Mouse (Mus musculus) intestine, embryonic 14.5 days (tissue): ENCODE data around the gene Lamtor2. TPM values are rescaled to one million over a fixed set of nuclear protein-coding genes. Genes with fewer than 3 reads are reported as not detected.
A peak's percentile ranks its signal among the peaks of the same experiment; 100 is the strongest.

Experiments
- ATAC-seq: fragments of 200-750 bp; cut with Nextera tagmentation; replicated peaks from 2 replicates; pipeline ENCODE4 v1.8.0; 2017; ENCODE audit warnings: low read depth, moderate number of reproducible peaks, moderate TSS enrichment, moderate library complexity; ENCODE audit not compliant: low FRiP score, low TSS enrichment
- DNase-seq: peaks from one replicate; pipeline ENCODE4 v3.0.0-alpha.2; 2018; ENCODE audit warnings: low spot score
- H3K27ac ChIP-seq: fragments of 300-500 bp; sonication (generic); 2 replicates; pipeline ENCODE4 v1.5.1; 2014; ENCODE audit warnings: low read depth, mild to moderate bottlenecking, control low read depth
- H3K27me3 ChIP-seq: fragments of 300-500 bp; sonication (generic); replicated peaks from 2 replicates; pipeline ENCODE4 v1.6.1; 2014; ENCODE audit warnings: low read length, control low read depth; ENCODE audit not compliant: control insufficient read depth, insufficient read depth
- H3K36me3 ChIP-seq: fragments of 300-500 bp; sonication (generic); 2 replicates; pipeline ENCODE4 v1.6.1; 2014; ENCODE audit warnings: low read length, control low read depth; ENCODE audit not compliant: control insufficient read depth, insufficient read depth
- H3K4me1 ChIP-seq: fragments of 300-500 bp; sonication (generic); replicated peaks from 2 replicates; pipeline ENCODE4 v1.6.1; 2014; ENCODE audit warnings: low read length, control low read depth, mixed read lengths; ENCODE audit not compliant: control insufficient read depth, insufficient read depth
- H3K4me2 ChIP-seq: fragments of 300-500 bp; sonication (generic); 2 replicates; pipeline ENCODE4 v1.6.1; 2014; ENCODE audit warnings: low read length
- H3K4me3 ChIP-seq: fragments of 300-500 bp; sonication (generic); 2 replicates; pipeline ENCODE4 v1.5.1; 2014; ENCODE audit warnings: low read depth, low read length, control low read depth, mixed read lengths
- H3K9ac ChIP-seq: fragments of 300-500 bp; sonication (generic); 2 replicates; pipeline ENCODE4 v1.6.1; 2014; ENCODE audit warnings: mild to moderate bottlenecking, low read length
- H3K9me3 ChIP-seq: fragments of 300-500 bp; sonication (generic); 2 replicates; pipeline ENCODE4 v1.6.1; 2016; ENCODE audit warnings: low read length, control low read depth; ENCODE audit not compliant: control insufficient read depth
- WGBS: fragments of 180-500 bp; shearing (Covaris S2); extraction: QIAGEN DNeasy Blood & Tissue Kit; methylation state at CpG from one replicate; pipeline ENCODE4 v1.1.7; 2014; 5-methylcytosine and 5-hydroxymethylcytosine counted together
- microRNA counts: library from miRNA; unstranded; fragments of <30 nt; microRNA quantifications from one replicate; lab custom pipeline; 2016
- microRNA-seq: library from miRNA; unstranded; fragments of <30 nt; microRNA quantifications from one replicate; pipeline ENCODE4, GENCODE M21; 2016
- polyA plus RNA-seq: library from polyadenylated mRNA; unstranded; fragments of >200 nt; fragmentation: Nextera tagmentation; extraction: Ambion mirVana; gene quantifications from 2 replicates; pipeline ENCODE4 v1.2.1, GENCODE M21; 2014

Gene Lamtor2
- polyA plus RNA-seq, 1 experiment from 2014 or later, result 98.9 TPM

- no peaks in the 10 kb centered on the region for H3K27me3 ChIP-seq
- under 1% methylated on average over 55 of the region's 55 CpGs for whole genome bisulfite sequencing
- ATAC-seq, result peak; percentile 87
- H3K4me2 ChIP-seq, result peak overlapping the region; percentile 97
- peak overlapping the region; percentile 70 for H3K4me3 ChIP-seq
- H3K9me3 ChIP-seq, result no peaks in the 10 kb centered on the region
- no peaks in the 10 kb centered on the region for H3K36me3 ChIP-seq
- peak overlapping the region; percentile 62 for H3K27ac ChIP-seq
- H3K4me1 ChIP-seq, result peaks cover 21% of the 10 kb centered on the region
- DNase-seq, result peak; percentile 85
- H3K9ac ChIP-seq, result peak overlapping the region; percentile 76
These were observed 50.0 kb downstream of the Lamtor2 start for GRCm38 (mm10) chr3:88502641-88503504.

- H3K36me3 ChIP-seq, result no peaks in the 10 kb centered on the region
- DNase-seq (peak; percentile 65), ATAC-seq (no peak)
- H3K9me3 ChIP-seq, result no peaks in the 10 kb centered on the region
- peak overlapping the region; percentile 97 for H3K4me2 ChIP-seq
- peaks cover 21% of the 10 kb centered on the region for H3K4me1 ChIP-seq
- H3K27ac ChIP-seq, result peak overlapping the region; percentile 62
- WGBS, result 23% methylated on average over 11 of the region's 11 CpGs
- H3K27me3 ChIP-seq, result no peaks in the 10 kb centered on the region
- H3K4me3 ChIP-seq, result peak overlapping the region; percentile 70
- peak overlapping the region; percentile 76 for H3K9ac ChIP-seq
These were observed 50.8 kb downstream of the Lamtor2 start for GRCm38 (mm10) chr3:88502031-88502571.

DNA sequence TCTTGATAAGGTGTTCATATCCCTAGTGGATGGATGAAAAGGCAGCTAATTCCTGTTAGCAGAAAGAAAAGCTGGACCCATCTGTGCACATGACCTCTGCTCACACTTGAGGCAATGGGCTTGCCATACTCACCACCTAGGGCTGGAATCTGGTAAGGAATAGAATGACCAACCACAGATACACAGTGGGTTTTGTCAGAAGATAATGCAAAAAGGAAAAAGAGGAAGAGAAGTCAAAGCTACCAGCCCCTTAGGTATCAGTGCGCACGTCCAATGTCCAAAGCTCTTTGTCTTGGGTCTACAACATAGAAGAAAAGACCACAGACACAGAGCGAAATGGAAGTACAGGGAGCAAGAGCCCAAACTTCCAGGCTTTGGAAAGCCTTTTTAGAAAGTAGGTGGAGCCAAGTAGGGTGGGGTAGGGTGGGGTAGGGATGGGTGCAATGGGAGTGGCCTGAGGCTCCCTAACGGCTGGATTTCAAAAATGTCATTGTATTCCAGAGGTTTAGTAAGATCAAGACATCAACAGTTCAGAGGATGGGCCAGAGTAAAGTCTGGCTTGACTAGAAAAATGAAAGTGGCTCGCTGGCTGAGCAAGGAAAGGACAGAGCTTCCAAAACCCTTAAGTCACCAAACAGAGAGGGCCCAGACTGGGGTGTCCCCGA is 51.4 kb downstream of the Lamtor2 start:
- DNase-seq (no peak), ATAC-seq (no peak)
- Histone ChIP-seq H3K9me3 (no peaks in the 10 kb centered on the region), H3K4me3 (peak overlapping the region; percentile 70), H3K9ac (peak overlapping the region; percentile 76), H3K27me3 (no peaks in the 10 kb centered on the region), H3K4me1 (peaks cover 21% of the 10 kb centered on the region), H3K4me2 (peak overlapping the region; percentile 97), H3K36me3 (no peaks in the 10 kb centered on the region), H3K27ac (peak overlapping the region; percentile 62)
- 51% methylated on average over 6 of the region's 6 CpGs for WGBS

- H3K4me3 ChIP-seq, result 0 out of 2 replicates have a peak overlapping the region, but pooled peaks have one; percentile 70
- H3K9me3 ChIP-seq, result no peaks in the 10 kb centered on the region
- no peaks in the 10 kb centered on the region for H3K36me3 ChIP-seq
- H3K4me2 ChIP-seq, result peak overlapping the region; percentile 97
- no peak overlapping the region for H3K9ac ChIP-seq
- no peak overlapping the region for H3K27ac ChIP-seq
- H3K4me1 ChIP-seq, result peaks cover 21% of the 10 kb centered on the region
- DNase-seq, result no peak
- ATAC-seq, result no peak
- H3K27me3 ChIP-seq, result no peaks in the 10 kb centered on the region
- 52% methylated on average over 4 of the region's 4 CpGs for WGBS
These were observed 52.1 kb downstream of the Lamtor2 start for GRCm38 (mm10) chr3:88500655-88501365.

DNA sequence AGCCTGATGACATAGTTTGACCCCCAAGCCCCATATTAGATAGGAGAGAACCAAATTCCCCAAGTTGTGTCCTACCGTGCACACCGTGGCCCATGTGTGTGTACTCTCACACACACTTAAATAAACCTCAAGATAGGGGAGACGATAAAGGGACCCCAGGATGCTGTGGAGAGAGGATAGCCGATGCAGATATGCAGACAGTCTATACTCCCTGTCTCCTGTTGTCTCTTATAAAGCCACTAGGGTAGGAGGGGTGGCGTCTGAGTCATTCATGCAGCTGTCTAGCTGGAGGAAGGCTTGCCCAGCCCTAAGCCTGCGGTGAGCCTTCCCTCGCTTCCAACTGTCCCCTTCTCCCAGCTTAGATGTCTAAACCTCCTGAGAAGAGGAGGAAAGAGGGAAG is 52.8 kb downstream of the Lamtor2 start:
- 84% methylated on average over 7 of the region's 7 CpGs for WGBS
- no peak overlapping the region for H3K27ac ChIP-seq
- ATAC-seq (no peak), DNase-seq (no peak)
- no peak overlapping the region for H3K4me3 ChIP-seq
- H3K9ac ChIP-seq, result no peak overlapping the region
- H3K4me1 ChIP-seq, result peaks cover 28% of the 10 kb centered on the region
- H3K4me2 ChIP-seq, result no peak overlapping the region
- no peaks in the 10 kb centered on the region for H3K36me3 ChIP-seq
- H3K27me3 ChIP-seq, result no peaks in the 10 kb centered on the region
- H3K9me3 ChIP-seq, result no peaks in the 10 kb centered on the region

MicroRNAs encoded within 50 kb of the gene (microRNA counts, 519-probe panel; counts per million panel counts)
- not detected for microRNA mmu-miR-1905 (lab: Ali Mortazavi, UCI)

Small RNA genes lying within 50 kb of the gene (microRNA-seq; reads per million reads assigned to microRNA genes)
- gene Mir1905, result not detected

Other genes starting within 250 kb of the Lamtor2 start
- 140 and 161 TPM in 2 replicates for gene Glmp, start 228.1 kb downstream of the Lamtor2 start, polyA plus RNA-seq
- gene Tmem79, start 216.9 kb downstream of the Lamtor2 start, polyA plus RNA-seq, result 17.1 and 17.3 TPM in 2 replicates
- gene Smg5, start 216.8 kb downstream of the Lamtor2 start, polyA plus RNA-seq, result 39.4 and 40.1 TPM in 2 replicates
- 1.5 and 2.4 TPM in 2 replicates for gene Paqr6, start 188.5 kb downstream of the Lamtor2 start, polyA plus RNA-seq
- 0.28 and 0.30 TPM in 2 replicates for gene Bglap3, start 180.3 kb downstream of the Lamtor2 start, polyA plus RNA-seq
- not detected in 2 replicates for gene Bglap2, start 174.4 kb downstream of the Lamtor2 start, polyA plus RNA-seq
- gene Bglap, start 168.6 kb downstream of the Lamtor2 start, polyA plus RNA-seq, result 0.64 TPM in 1 of 2 replicates, not detected in the other
- 150 and 154 TPM in 2 replicates for gene Pmf1, start 142.7 kb downstream of the Lamtor2 start, polyA plus RNA-seq
- gene Slc25a44, start 127.9 kb downstream of the Lamtor2 start, polyA plus RNA-seq, result 19.7 and 20.1 TPM in 2 replicates
- 11.1 and 13.3 TPM in 2 replicates for gene Sema4a, start 91.9 kb downstream of the Lamtor2 start, polyA plus RNA-seq
- 86.0 and 96.0 TPM in 2 replicates for gene Lmna, start 43.1 kb downstream of the Lamtor2 start, polyA plus RNA-seq
- 19.8 and 23.8 TPM in 2 replicates for gene Mex3a, start 20.7 kb downstream of the Lamtor2 start, polyA plus RNA-seq
- gene Rab25, start 4.8 kb downstream of the Lamtor2 start, polyA plus RNA-seq, result 55.6 and 56.9 TPM in 2 replicates
- 59.0 and 60.8 TPM in 2 replicates for gene Ubqln4, start 684 bp upstream of the Lamtor2 start, polyA plus RNA-seq
- 290 and 316 TPM in 2 replicates for gene Ssr2, start 22.8 kb upstream of the Lamtor2 start, polyA plus RNA-seq
- gene Arhgef2, start 52.9 kb upstream of the Lamtor2 start, polyA plus RNA-seq, result 87.0 and 98.4 TPM in 2 replicates
- gene Rxfp4, start 100.1 kb upstream of the Lamtor2 start, polyA plus RNA-seq, result not detected in 2 replicates
- gene Khdc4, start 132.7 kb upstream of the Lamtor2 start, polyA plus RNA-seq, result 78.9 and 87.9 TPM in 2 replicates
- gene Rit1, start 163.8 kb upstream of the Lamtor2 start, polyA plus RNA-seq, result 56.4 and 62.1 TPM in 2 replicates
- 28.6 and 29.7 TPM in 2 replicates for gene Syt11, start 222.1 kb upstream of the Lamtor2 start, polyA plus RNA-seq